Mouse (Mus musculus): ENCODE data around the gene Fam19a3.

- TF ChIP-seq CTCF (IDR thresholded peaks at IDR 0.05; ENCODE audit: borderline replicate concordance, control insufficient read depth, extremely low read depth, insufficient read depth, low read length, poor library complexity) (no peak), POLR2A (IDR thresholded peaks at IDR 0.05; ENCODE audit: control insufficient read depth, extremely low read depth, insufficient read depth, low read length, poor library complexity) (no peak)
These were observed 35.9 kb upstream of the Fam19a3 start for GRCm38 (mm10) chr3:104817481-104817990.

All from thymus, adult 2 months (tissue).